Mouse (Mus musculus) left cerebral cortex, adult 18-20 months (tissue): ENCODE results near the gene Ppp1r9b. TPM values are rescaled to one million over a fixed set of nuclear protein-coding genes. Genes with fewer than 3 reads are reported as not detected.

Source experiments
- DNase-seq, 2 experiments: peaks; one replicate each; pipeline ENCODE4 v3.0.0; 2021 to 2022; ENCODE audit warnings: low spot score in 2 of 2, mixed read lengths in 1 of 2
- total RNA-seq, 2 experiments: library from RNA; stranded (reverse); gene quantifications; 2 replicates each; pipeline ENCODE4 v1.2.3; 2021

Ppp1r9b gene
- total RNA-seq, 2 experiments from 2014 or later, result 737 to 747 TPM

GRCm38 (mm10) chr11:95012487-95012886, 21.7 kb downstream of the Ppp1r9b start:
- no peak for DNase-seq

- no peak for DNase-seq
Observed at GRCm38 (mm10) chr11:95015484-95015883, 24.6 kb downstream of the Ppp1r9b start.

GRCm38 (mm10) chr11:95022237-95022992, 31.6 kb downstream of the Ppp1r9b start:
- DNase-seq, result no peak

GRCm38 (mm10) chr11:95023481-95023880, 32.6 kb downstream of the Ppp1r9b start:
- no peak for DNase-seq

- DNase-seq, result peak in 1 of 2 experiments; percentile 55
Observed at GRCm38 (mm10) chr11:95024439-95025184, 33.8 kb downstream of the Ppp1r9b start.

- no peak for DNase-seq
Observed at GRCm38 (mm10) chr11:95025227-95026012, 34.6 kb downstream of the Ppp1r9b start.

- no peak for DNase-seq
Observed at GRCm38 (mm10) chr11:95026090-95026542, 35.3 kb downstream of the Ppp1r9b start.

- DNase-seq, result no peak
Observed at GRCm38 (mm10) chr11:95026849-95027248, 36.0 kb downstream of the Ppp1r9b start.

GRCm38 (mm10) chr11:95027850-95028470, 37.1 kb downstream of the Ppp1r9b start:
- no peak for DNase-seq

GRCm38 (mm10) chr11:95032945-95033344, 42.1 kb downstream of the Ppp1r9b start:
- no peak for DNase-seq

GRCm38 (mm10) chr11:95033617-95034016, 42.8 kb downstream of the Ppp1r9b start:
- no peak for DNase-seq

- peak; percentile 55 to 73 for DNase-seq
Observed at GRCm38 (mm10) chr11:95034902-95035301, 44.1 kb downstream of the Ppp1r9b start.

GRCm38 (mm10) chr11:95036521-95036920, 45.7 kb downstream of the Ppp1r9b start:
- DNase-seq, result no peak

GRCm38 (mm10) chr11:95037306-95037705, 46.5 kb downstream of the Ppp1r9b start:
- DNase-seq, result peak; percentile 40 to 57

GRCm38 (mm10) chr11:95038156-95038817, 47.5 kb downstream of the Ppp1r9b start:
- DNase-seq, result peak in 1 of 2 experiments; percentile 41

GRCm38 (mm10) chr11:95038818-95039655, 48.2 kb downstream of the Ppp1r9b start:
- DNase-seq, result no peak

GRCm38 (mm10) chr11:95039766-95040165, 48.9 kb downstream of the Ppp1r9b start:
- no peak for DNase-seq

- DNase-seq, result peak; percentile 45 to 53
Observed at GRCm38 (mm10) chr11:95040491-95041138, 49.8 kb downstream of the Ppp1r9b start.

- peak; percentile 93 to 98 for DNase-seq
Observed at GRCm38 (mm10) chr11:95041139-95041609, 50.3 kb downstream of the Ppp1r9b start, which contains the start of gene Pdk2. Gene Pdk2, minus strand, starts transcription at chr11:95041354.
